Mouse (Mus musculus) urinary bladder, postnatal 14 days (tissue): ENCODE results near the gene Klhl30.

ENCODE experiments used
- DNase-seq: peaks from one replicate; pipeline ENCODE4 v3.0.0; 2021; ENCODE audit warnings: low spot score

Klhl30 gene

GRCm38 (mm10) chr1:91364822-91365644 lies 14.2 kb downstream of the Klhl30 start:
- no peak for DNase-seq

- no peak for DNase-seq
These were observed 15.0 kb downstream of the Klhl30 start for GRCm38 (mm10) chr1:91365816-91366214.

GRCm38 (mm10) chr1:91366215-91367108 lies 15.6 kb downstream of the Klhl30 start, which contains the start of gene Erfe:
TSS of gene Erfe (plus strand) at chr1:91366430.
- peak; percentile 74 for DNase-seq

GRCm38 (mm10) chr1:91367295-91367694 lies 16.5 kb downstream of the Klhl30 start:
- DNase-seq = no peak

- no peak for DNase-seq
These were observed 18.6 kb downstream of the Klhl30 start for GRCm38 (mm10) chr1:91369408-91369807.

- no peak for DNase-seq
These were observed 19.2 kb downstream of the Klhl30 start for GRCm38 (mm10) chr1:91370055-91370454.

- DNase-seq = no peak
These were observed 22.6 kb downstream of the Klhl30 start for GRCm38 (mm10) chr1:91373414-91373835.

- peak; percentile 79 for DNase-seq
These were observed 29.8 kb downstream of the Klhl30 start for GRCm38 (mm10) chr1:91380453-91381090.

- no peak for DNase-seq
These were observed 30.3 kb downstream of the Klhl30 start for GRCm38 (mm10) chr1:91381091-91381471.

GRCm38 (mm10) chr1:91390369-91390768 lies 39.6 kb downstream of the Klhl30 start:
- no peak for DNase-seq

GRCm38 (mm10) chr1:91397927-91398259 lies 47.1 kb downstream of the Klhl30 start:
- no peak for DNase-seq

GRCm38 (mm10) chr1:91398260-91399062 lies 47.6 kb downstream of the Klhl30 start, which contains the start of gene Ilkap:
TSS of gene Ilkap (minus strand) at chr1:91398815.
- peak; percentile 80 for DNase-seq

- no peak for DNase-seq
These were observed 54.2 kb downstream of the Klhl30 start for GRCm38 (mm10) chr1:91404976-91405375.

GRCm38 (mm10) chr1:91405406-91406169 lies 54.8 kb downstream of the Klhl30 start:
- DNase-seq = no peak

- DNase-seq = no peak
These were observed 57.0 kb downstream of the Klhl30 start for GRCm38 (mm10) chr1:91407819-91408218.

- no peak for DNase-seq
These were observed 60.9 kb downstream of the Klhl30 start for GRCm38 (mm10) chr1:91411631-91412285.
